Mouse (Mus musculus) C2C12 (cell line): ENCODE results near the gene Csrnp2. TPM values are rescaled to one million over a fixed set of nuclear protein-coding genes. Genes with fewer than 3 reads are reported as not detected.
"Not testable (repeated sequence)": the region's sequence is repeated elsewhere in the genome, so short reads cannot be mapped to it uniquely, and the experiment has no call there.

Source experiments
- H3K27me3 ChIP-seq: one replicate; pipeline ENCODE4 v1.6.1; 2011; ENCODE audit not compliant: control insufficient read depth, insufficient read depth, insufficient read length
- H3K36me3 ChIP-seq: one replicate; pipeline ENCODE4 v1.6.1; 2011; ENCODE audit not compliant: control insufficient read depth, insufficient read depth
- H3K4me3 ChIP-seq: one replicate; pipeline ENCODE4 v1.5.1; 2011; ENCODE audit warnings: mild to moderate bottlenecking, control low read depth; ENCODE audit not compliant: poor library complexity, insufficient read depth, severe bottlenecking
- H3K79me2 ChIP-seq: one replicate; pipeline ENCODE4 v1.6.1; 2011; ENCODE audit not compliant: control insufficient read depth, insufficient read depth
- H3K79me3 ChIP-seq: one replicate; pipeline ENCODE4 v1.6.1; 2011; ENCODE audit warnings: low read depth, control low read depth
- H3ac ChIP-seq: one replicate; pipeline ENCODE3; 2011; ENCODE audit warnings: low read depth; ENCODE audit not compliant: control insufficient read depth, insufficient read length
- CEBPB ChIP-seq: IDR thresholded peaks from one replicate; pipeline ENCODE4 v1.6.1; 2011; ENCODE audit warnings: low read depth, mild to moderate bottlenecking, control low read depth, moderate library complexity
- CTCF ChIP-seq: IDR thresholded peaks from one replicate; pipeline ENCODE4 v1.5.1; 2011; ENCODE audit not compliant: control insufficient read depth, insufficient read depth, insufficient read length
- FOSL1 ChIP-seq: IDR thresholded peaks from one replicate; pipeline ENCODE4 v1.8.0; 2011; ENCODE audit warnings: mild to moderate bottlenecking, low read length; ENCODE audit not compliant: poor library complexity, insufficient read depth, severe bottlenecking
- MAX ChIP-seq: IDR thresholded peaks from one replicate; pipeline ENCODE4 v1.6.1; 2011; ENCODE audit warnings: mild to moderate bottlenecking, control low read depth
- MYOD1 ChIP-seq: IDR thresholded peaks from one replicate; pipeline ENCODE4 v1.6.1; 2011; ENCODE audit warnings: low read depth; ENCODE audit not compliant: control insufficient read depth, insufficient read length
- MYOG ChIP-seq: IDR thresholded peaks from one replicate; pipeline ENCODE4 v1.6.1; 2011; ENCODE audit not compliant: control insufficient read depth, insufficient read length; ENCODE audit errors: extremely low read depth
- USF1 ChIP-seq: IDR thresholded peaks from one replicate; pipeline ENCODE4 v1.6.1; 2011; ENCODE audit warnings: low read depth, mild to moderate bottlenecking, control low read depth, moderate library complexity
- long read RNA-seq, 2 experiments: library from polyadenylated mRNA; unstranded; transcript quantifications; one replicate each; pipeline ENCODE4 v2.0.0; 2019 to 2020
- polyA plus RNA-seq: library from polyadenylated mRNA; unstranded; fragments of >200 nt; fragmentation: generic; extraction: Trizol; gene quantifications from one replicate; pipeline ENCODE4 v1.2.1, GENCODE M21; 2012; ENCODE audit warnings: missing spikeins

Gene Csrnp2
- polyA plus RNA-seq: 11.6 TPM
- long read RNA-seq, experiment 1, full-length matches to known transcripts: 2 of 5 reads
- long read RNA-seq, experiment 1, partial matches to known transcripts: 0 of 5 reads
- long read RNA-seq, experiment 1, other reads (novel, unspliced or antisense): 3 of 5 reads
- long read RNA-seq, experiment 2, full-length matches to known transcripts: 33 of 41 reads
- long read RNA-seq, experiment 2, partial matches to known transcripts: 6 of 41 reads
- long read RNA-seq, experiment 2, other reads (novel, unspliced or antisense): 2 of 41 reads

DNA sequence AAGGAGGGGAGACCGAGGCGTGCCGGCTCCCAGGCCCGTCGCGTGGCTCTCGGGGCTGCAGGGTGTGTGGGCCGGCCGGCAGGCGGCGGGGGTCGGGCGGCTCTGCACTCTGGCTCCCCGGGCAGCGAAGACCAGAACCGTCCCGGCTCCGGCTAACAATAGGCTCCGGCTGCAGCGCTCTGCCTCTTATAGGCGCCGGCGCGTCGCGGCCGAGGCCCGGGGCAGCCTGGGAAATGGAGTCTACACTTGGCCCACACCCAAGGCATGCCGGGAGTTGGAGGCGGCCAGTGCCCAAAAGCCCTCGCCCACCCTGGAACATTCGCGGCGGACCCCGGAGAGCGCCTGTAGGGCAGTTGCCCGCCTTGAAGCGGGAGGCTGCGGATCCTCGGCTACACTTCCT, at the start of gene Csrnp2:
Csrnp2 (minus strand) TSS at position 387 of the 400 bp plus-strand sequence.
- Histone ChIP-seq H3ac (peak within 1 kb of the TSS; percentile 94), H3K4me3 (peak within 1 kb of the TSS; percentile 73), H3K27me3 (no peaks in the 10 kb centered on the region), H3K79me3 (peaks cover 44% of the 10 kb centered on the region), H3K79me2 (peaks cover 49% of the 10 kb centered on the region), H3K36me3 (no peaks in the 10 kb centered on the region)
- no peak for TF ChIP-seq MYOG
- TF ChIP-seq MYOD1: no peak
- TF ChIP-seq CEBPB: no peak
- no peak for TF ChIP-seq USF1
- no peak for TF ChIP-seq FOSL1
- TF ChIP-seq CTCF: peak; percentile 2
- peak; percentile 52 for TF ChIP-seq MAX

- not testable (repeated sequence) for H3ac ChIP-seq, H3K36me3 ChIP-seq, H3K79me2 ChIP-seq, H3K27me3 ChIP-seq, H3K79me3 ChIP-seq, H3K4me3 ChIP-seq
Measured at GRCm38 (mm10) chr15:100543651-100544030, 48.4 kb upstream of the Csrnp2 start.

DNA sequence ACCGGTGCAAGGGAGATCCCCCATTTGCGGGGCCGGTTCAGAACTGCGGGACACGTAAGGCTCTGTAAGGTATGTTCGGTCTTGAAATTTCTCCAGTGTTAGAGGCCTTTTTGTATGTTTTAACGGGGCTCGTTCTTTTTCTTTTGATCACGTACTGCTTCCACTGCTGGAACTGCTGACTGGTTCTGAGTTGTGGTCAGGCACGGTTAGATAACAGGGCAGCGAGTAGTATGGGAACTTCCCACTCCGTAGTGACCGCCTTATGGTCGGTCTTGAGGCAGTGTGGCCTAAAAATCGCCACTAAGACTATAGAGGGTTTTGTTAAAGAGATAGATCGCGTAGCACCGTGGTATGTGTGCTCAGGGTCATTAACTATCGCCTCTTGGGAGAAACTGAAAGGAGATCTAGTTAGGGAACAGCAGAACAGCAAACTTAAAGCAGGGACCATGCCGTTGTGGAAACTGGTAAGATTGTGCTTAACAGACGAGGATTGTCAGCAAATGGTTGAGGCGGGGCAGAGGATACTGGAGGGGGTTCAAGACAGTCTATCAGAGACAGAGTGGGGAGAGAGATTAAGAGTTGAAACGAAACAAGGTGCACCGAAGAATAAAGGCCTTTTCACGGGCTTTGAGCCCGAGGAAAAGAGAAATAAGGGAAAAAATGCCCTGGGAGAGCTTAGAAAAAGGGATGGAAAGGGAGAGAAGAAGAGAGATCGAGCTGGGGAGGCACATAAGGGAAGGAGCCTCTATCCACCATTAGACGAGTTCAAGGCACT, 47.8 kb upstream of the Csrnp2 start:
- not testable (repeated sequence) for H3K79me2 ChIP-seq, H3ac ChIP-seq, H3K36me3 ChIP-seq, H3K4me3 ChIP-seq, H3K27me3 ChIP-seq, H3K79me3 ChIP-seq

DNA sequence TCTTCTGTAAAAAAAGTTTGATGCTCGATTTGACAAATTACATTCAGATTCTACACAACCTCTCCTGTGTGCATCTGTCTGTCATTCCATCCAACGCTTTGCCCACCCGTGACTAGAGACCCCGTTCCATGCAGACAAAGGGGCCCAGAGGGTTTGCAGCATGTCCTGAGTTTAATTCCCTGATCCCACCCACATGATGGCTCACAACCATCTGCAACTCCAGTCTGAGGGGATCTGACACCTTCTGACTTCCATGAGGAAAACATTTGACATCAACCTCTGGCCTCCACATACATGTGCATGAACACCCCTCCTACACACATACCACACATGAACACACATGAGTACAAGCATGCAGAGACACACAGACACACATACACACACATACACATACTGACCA, 46.1 kb upstream of the Csrnp2 start:
- Histone ChIP-seq H3K36me3 (no peaks in the 10 kb centered on the region), H3K27me3 (no peaks in the 10 kb centered on the region), H3K4me3 (no peak overlapping the region), H3K79me3 (peaks cover 2% of the 10 kb centered on the region), H3ac (no peak overlapping the region), H3K79me2 (peaks cover 7% of the 10 kb centered on the region)
- TF ChIP-seq MYOD1: no peak
- no peak for TF ChIP-seq USF1
- TF ChIP-seq FOSL1: no peak
- TF ChIP-seq CEBPB: no peak
- no peak for TF ChIP-seq MAX
- TF ChIP-seq CTCF: no peak
- TF ChIP-seq MYOG: no peak

GRCm38 (mm10) chr15:100541001-100541400, 45.7 kb upstream of the Csrnp2 start:
- H3K27me3 ChIP-seq, H3ac ChIP-seq, H3K79me3 ChIP-seq, H3K4me3 ChIP-seq, H3K36me3 ChIP-seq: not testable (repeated sequence)
- peaks cover 12% of the 10 kb centered on the region for H3K79me2 ChIP-seq

DNA sequence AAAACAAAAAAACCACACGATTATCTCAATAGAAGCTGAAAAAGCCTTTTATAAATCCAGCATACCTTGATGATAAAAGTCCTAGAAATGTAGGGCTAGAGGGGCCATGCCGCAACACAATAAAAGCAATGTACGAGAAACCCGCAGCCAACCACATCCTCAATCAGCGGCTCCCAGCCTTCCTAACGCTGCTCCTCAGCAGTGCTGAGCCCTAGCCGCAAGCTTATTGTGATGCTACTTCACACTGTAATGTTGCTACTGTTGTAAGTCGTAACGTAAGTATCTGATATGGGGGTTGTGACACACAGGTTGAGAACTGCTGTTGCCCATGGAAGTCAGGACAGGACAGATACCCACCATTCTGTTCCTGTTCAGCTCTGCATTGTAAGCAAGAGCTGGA, 44.1 kb upstream of the Csrnp2 start:
- H3K27me3 ChIP-seq: no peaks in the 10 kb centered on the region
- H3K36me3 ChIP-seq: no peaks in the 10 kb centered on the region
- H3K79me3 ChIP-seq: peaks cover 2% of the 10 kb centered on the region
- no peak overlapping the region for H3ac ChIP-seq
- TF ChIP-seq MYOG (no peak), MAX (no peak), FOSL1 (no peak), CEBPB (no peak), MYOD1 (no peak), CTCF (no peak), USF1 (no peak)
- H3K79me2 ChIP-seq: peaks cover 16% of the 10 kb centered on the region
- no peak overlapping the region for H3K4me3 ChIP-seq
